In the genomic region with DNA sequence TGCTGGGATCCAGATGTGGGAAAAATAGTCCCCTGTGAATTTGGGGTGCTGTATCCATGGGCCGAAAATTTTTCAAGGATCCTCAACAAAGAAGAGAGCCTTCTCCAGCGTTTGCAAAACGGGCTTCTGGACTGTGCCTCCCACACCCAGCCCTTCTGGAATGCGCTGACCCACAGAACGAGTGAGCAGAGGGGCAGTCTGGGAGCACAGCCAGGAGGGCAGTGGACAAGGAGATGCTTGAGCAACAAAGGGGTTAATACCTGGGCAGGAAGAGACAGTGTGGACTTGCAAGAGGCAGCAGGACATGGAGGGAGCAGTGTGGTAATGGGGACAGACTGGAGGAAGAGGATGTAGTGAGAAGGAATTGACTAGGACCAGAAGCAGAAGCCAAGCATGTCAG, we compare ENCODE assay signal across 17 mouse cellular contexts. TPM values are rescaled to one million over a fixed set of nuclear protein-coding genes. Genes with fewer than 3 reads are reported as not detected.
"Had no signal": no experiment of that assay in that cellular context is flagged by ENCODE, and none has a peak within 500 bp of the region (broad histone marks: within the 10 kb centered on the region; RNA-seq: fewer than 3 reads in every experiment).

No protein-coding gene starts in this region.

- H3K4me3 ChIP-seq: lung, embryonic 15.5 days; megakaryocyte, embryonic 14.5 days; midbrain, embryonic 13.5 days; midbrain, embryonic 15.5 days; neural tube, embryonic 12.5 days; stomach, embryonic 15.5 days had no signal

- H3K4me2 ChIP-seq: lung, embryonic 15.5 days; midbrain, embryonic 11.5 days; midbrain, embryonic 13.5 days; midbrain, embryonic 15.5 days; neural tube, embryonic 12.5 days; stomach, embryonic 15.5 days had no signal

- ATAC-seq: lung, postnatal 0 days; midbrain, embryonic 13.5 days; midbrain, embryonic 15.5 days had no signal

- H3K27me3 ChIP-seq: lung, embryonic 15.5 days; midbrain, embryonic 13.5 days; midbrain, embryonic 15.5 days; neural tube, embryonic 12.5 days; stomach, embryonic 15.5 days had no signal

- H3K36me3 ChIP-seq: lung, embryonic 15.5 days; midbrain, embryonic 13.5 days; midbrain, embryonic 15.5 days; neural tube, embryonic 12.5 days; stomach, embryonic 15.5 days had no signal

- H3K4me1 ChIP-seq: lung, embryonic 15.5 days; megakaryocyte, embryonic 14.5 days; midbrain, embryonic 13.5 days; midbrain, embryonic 15.5 days; neural tube, embryonic 12.5 days; stomach, embryonic 15.5 days had no signal

- DNase-seq: lung, adult 2 months; lung, postnatal 14 days; lung, postnatal 36 days; right cerebral cortex, postnatal 14 days; thymus, adult 2 months; thymus, postnatal 25 days; thymus, postnatal 4 days had no signal

- H3K9ac ChIP-seq: lung, embryonic 15.5 days; midbrain, embryonic 13.5 days; midbrain, embryonic 15.5 days; neural tube, embryonic 12.5 days; stomach, embryonic 15.5 days had no signal

- H3K27ac ChIP-seq: lung, embryonic 15.5 days; macrophage; midbrain, embryonic 13.5 days; midbrain, embryonic 15.5 days; neural tube, embryonic 12.5 days; stomach, embryonic 15.5 days; stomach, postnatal 0 days had no signal

- H3K9me3 ChIP-seq: lung, embryonic 15.5 days; megakaryocyte, embryonic 14.5 days; midbrain, embryonic 13.5 days; midbrain, embryonic 15.5 days; neural tube, embryonic 12.5 days; stomach, embryonic 15.5 days had no signal

RNA-seq across cellular contexts. Expression of gene H2-DMb2, which starts 12.4 kb away (rescaled TPM):
- polyA plus RNA-seq: midbrain, embryonic 11.5 days had no signal
